Mouse (Mus musculus): Measurements from ENCODE around the gene Hlcs. TPM values are rescaled to one million over a fixed set of nuclear protein-coding genes. Genes with fewer than 3 reads are reported as not detected.

The Hlcs gene
- total RNA-seq, 2 experiments from 2014 or later: 20.6 to 23.1 TPM

DNA sequence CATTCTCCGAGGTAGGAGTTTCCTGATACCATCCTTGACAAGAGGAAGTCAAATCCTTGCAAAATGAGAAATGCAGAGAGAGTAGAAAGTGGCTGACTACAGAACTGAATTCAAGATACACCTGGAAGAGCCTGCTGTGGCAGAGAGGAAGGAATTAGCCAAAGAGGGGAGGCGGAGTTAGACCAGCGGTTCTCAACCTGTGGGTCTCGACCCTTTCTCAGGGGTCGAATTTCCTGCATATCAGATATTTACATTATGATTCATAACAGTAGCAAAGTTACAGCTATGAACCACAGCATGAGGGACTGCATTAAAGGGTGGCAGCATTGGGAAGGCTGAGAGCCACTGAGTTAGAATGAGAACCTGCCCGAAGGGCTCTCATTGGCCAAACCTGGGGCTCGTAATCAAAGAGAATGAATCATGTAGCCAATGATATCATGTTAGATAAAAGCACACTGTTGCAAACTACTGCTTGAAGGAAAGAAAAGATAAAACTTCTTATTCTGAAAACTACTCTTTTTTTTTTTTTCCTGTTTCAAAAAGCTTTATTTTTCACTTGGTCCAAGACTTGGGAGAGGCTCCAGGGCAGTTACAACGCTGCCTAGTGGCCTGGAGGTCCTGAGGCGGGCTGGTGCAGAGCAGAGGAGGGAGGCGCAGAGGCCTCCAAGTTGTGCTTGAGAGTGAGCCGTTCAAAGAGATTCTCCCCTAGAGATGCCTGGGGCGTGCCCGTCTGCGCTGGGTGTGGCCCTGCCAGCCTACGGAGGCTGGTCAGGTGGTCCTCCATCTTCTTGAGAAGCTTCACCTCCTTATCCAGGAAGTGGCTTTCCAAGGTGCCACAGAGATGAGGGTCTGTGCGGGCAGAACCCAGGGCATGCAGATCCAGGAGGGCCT, 144.5 kb downstream of the Hlcs start:
- DNase-seq (ENCODE audit: low spot score in 2 of 2): no peak

DNA sequence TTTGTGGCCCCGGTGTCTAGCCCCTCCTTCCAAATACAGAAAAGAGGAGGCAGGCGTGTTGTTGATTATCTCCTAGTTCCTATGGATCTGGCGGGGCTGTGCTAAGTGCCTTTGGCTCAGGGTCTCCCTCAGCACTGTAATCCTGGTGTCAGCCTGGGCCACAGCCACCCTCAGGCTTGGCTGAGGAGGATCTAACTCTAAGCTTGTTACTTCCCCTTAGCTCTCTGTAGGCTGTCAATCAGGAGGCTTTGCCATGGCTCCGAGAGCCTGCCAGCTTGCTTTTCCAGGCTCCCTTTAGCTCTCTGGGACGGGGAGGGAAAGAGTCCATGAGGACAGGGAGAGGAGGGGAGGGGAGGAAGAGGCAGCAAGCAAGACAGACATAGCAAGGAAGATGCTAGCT, 148.4 kb downstream of the Hlcs start:
- DNase-seq (ENCODE audit: low spot score in 2 of 2): no peak

DNA sequence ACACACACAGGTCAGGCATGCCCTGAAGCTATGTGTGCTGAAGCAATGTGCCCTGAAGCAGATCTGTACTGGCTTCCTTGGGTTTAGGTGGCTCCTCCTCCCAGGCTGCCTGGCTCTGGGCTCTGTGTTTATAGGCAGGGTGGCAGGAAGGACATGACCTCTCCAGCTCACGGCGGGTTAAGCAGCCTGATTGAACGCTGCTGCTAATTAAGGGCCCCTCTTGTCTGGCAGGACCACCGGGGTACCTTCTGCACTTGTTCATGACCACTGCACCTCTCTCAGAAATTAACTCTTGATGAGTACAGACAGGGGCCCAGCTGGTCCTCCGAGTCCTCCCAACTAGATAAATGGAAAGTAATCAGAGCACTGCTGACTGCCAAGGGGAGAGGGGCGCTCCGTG, 149.1 kb downstream of the Hlcs start:
- no peak for DNase-seq (ENCODE audit: low spot score in 2 of 2)

DNA sequence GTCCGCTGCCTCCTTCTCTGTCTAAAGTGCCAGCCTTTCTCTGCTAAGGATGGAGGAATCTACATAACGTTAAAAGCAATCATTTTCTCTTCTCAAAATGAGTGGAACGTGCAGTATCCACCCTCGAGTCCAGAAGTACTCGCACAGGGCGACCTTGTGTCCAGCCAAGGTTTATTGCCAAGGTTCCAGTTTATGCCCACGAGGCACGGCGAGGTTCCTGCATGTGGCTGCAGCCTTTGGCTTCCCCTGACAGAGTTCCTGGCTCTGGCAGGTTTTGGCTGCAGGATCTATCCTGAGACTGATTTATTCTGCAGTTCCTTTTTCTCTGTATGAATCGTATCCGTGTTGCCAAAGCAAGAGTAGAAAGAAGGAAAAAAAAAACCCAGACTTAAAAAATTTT, 150.3 kb downstream of the Hlcs start:
- no peak for DNase-seq (ENCODE audit: low spot score in 2 of 2)

DNA sequence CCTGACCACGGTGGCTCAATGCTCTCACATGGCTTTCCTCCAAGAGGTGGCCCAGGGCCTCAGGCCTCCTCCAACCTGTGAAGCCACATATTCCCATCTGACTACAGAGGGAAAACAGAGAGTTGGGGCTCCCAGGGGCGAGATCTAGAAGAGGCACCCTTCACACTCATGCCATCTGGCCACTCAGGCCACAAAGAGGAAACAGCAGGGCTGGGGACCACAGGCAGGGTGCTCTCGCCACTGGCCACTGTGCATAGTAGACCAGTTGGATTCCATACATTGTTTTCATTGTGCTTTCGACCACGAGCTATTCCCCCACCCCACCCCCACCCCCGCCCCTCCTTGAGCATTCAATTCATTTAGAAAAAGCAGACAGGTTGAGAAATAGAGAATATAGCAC, 151.4 kb downstream of the Hlcs start:
- no peak for DNase-seq (ENCODE audit: low spot score in 2 of 2)

DNA sequence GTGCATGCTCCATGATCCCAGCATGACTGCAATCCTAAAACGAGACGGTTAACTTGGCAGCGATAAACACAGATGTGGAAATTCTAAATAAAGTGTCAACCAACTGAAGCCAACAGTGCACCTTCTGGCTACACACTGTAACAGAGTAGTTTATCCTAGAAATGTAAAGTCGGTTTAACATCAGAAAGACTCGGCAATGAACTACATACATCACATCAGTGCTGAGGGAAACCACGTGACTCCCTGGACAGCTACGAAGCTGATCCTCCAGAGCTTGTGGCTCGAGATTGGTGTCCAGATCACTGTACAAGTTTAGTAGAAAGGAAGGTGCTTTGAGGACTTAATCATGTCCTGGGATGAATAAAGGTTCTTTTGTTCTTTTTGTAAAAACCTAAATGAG, 155.6 kb downstream of the Hlcs start:
- no peak for DNase-seq (ENCODE audit: low spot score in 2 of 2)

DNA sequence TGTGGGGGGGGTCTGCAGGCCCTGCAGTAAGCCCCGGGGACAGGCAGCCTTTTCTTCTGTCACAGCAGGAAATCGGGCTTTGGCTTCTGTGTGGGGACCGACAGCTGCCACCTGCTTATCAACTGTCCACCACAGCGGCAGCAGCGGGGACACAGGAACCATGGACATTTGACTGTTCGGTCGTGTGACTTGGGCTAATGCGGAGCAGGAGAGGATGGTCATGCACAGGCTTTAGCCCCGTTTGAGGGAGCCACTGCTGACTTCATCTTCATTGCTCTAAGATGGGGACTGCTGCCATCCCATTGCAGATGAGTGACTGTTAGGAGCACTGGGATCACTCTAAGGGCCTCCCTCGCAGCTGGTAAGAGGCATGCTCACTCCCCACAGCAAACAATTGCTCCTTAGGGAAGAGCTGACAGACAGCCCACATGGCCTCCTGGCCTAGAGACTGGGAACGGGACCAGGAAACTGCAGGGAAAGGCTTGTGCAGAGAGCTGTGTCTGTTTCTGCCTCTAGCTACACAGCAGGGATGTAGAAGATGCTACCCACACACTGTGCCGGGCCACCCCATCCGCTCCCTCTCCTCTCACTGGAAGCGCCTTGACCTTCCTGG, 158.2 kb downstream of the Hlcs start:
- DNase-seq (ENCODE audit: low spot score in 2 of 2): no peak

DNA sequence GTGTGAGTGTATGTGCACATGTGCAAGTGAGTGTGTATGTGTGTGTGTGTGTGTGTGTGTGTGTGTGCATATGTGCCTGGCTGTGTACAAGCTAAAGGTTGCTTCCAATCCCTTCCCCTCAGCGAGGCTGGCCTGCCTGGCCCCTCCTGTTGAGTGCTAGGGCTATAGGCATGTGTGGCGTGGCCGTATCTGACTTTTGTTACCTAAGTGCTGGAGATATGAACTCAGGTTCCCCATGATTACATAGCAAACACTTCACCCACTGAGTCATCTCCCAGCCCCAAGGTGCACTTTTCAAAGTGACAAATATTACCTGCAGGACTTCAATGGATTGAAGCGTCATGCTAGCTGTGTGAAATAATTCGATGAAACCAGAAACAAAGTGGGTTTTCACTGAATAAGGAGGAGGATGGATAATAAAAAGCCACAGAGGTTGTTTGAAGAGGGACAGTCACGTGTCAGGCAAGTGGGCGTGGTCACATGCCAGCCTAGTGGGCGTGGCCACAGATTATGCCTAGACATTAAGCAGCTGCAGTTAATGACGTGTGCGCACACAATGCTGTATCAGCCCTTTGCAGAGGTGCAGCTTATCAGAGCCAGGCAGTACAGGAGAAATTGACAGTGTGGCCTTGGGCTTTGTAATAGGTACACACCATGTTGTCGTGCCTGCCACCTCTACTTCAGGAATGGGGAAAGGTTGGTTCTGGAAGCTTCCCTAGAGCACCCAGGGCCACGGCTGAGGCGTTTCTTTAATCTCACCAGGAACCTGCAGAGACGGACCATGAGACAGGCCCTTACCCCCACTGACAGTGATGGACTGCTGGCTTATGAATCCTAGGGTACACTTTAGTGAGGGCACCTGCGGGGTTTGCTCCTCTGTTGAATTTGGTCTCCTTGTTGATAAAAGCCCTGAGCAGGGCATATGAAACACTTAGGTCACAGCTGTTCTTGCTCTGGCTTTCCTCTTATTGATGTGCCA, 163.0 kb downstream of the Hlcs start:
- DNase-seq (ENCODE audit: low spot score in 2 of 2): no peak

DNA sequence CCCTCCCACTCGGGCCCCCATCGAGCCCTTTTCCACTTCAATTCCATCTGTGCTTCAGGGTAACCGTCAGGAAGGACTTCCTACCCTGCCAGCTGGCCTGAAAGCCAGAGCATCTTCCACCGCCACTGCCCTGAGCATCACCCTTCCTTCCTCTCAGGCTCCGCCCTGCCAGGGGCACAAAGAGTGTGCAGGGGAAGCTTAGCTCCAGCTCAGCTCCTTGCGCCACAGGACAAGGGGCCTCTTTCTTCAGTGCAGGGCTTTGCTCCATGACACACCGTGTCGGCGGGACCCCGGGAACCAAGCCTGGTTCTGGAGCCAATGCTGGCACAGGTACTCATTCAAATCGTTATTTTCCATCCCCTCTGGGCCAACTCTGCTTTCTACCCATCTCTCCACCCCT, 165.2 kb downstream of the Hlcs start:
- no peak for DNase-seq (ENCODE audit: low spot score in 2 of 2)

DNA sequence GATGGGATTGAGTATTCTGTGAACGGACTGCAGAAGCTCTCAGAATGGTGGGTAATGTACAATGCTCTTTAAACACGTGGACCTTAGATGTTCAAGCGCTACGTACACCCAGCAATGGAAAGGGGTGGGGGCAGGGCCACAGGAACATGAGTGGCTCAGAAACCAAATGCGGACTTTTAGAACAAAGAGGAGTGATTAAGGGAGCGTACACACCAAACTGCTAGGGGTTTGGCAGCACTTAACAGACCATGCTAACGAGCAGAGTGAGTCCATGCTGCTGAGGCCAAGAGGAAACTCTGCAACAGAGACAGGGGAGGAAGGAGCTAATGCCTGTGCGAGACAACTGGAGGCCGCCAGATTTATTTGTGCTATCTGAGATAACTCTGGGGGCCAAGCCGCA, 170.0 kb downstream of the Hlcs start:
- no peak for DNase-seq (ENCODE audit: low spot score in 2 of 2)

DNA sequence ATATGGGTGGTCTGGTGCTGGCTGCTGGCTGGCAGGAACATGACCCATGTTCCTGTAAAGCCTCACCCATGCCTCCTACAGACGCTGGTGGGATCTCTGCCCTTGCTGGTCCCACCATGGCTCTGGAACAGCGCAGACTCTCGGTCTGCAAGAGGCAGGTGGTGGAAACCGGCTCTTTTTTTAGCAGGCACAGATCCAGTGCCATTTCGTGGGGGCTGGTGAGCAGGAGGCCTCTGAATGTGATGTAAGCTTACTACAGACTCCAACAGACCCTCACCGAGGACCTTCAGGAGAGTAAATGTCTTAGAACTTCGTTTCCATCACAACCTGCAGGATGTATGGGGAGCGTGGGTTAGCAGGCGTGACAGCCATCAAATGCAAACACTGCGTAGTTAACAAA, 172.6 kb downstream of the Hlcs start:
- DNase-seq (ENCODE audit: low spot score in 2 of 2): no peak

DNA sequence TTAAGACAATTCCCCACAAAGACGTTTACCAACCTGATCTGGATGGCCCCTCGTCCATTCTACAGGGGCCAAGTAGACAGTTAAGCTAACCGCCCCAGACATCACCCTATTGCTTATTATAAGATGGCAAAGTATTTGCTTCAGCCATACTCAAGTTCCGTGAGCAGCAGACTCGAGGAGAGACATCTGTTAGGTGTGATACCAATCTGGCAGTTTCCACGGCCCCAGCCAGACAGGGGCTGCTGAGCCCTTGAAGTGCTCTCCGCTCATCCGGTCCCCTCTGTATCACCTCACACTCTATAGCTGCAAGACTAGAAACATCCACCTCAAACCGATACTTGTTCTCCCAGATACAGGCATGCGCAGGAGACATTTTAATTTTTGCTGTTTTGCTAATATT, 179.2 kb downstream of the Hlcs start:
- no peak for DNase-seq (ENCODE audit: low spot score in 2 of 2)

DNA sequence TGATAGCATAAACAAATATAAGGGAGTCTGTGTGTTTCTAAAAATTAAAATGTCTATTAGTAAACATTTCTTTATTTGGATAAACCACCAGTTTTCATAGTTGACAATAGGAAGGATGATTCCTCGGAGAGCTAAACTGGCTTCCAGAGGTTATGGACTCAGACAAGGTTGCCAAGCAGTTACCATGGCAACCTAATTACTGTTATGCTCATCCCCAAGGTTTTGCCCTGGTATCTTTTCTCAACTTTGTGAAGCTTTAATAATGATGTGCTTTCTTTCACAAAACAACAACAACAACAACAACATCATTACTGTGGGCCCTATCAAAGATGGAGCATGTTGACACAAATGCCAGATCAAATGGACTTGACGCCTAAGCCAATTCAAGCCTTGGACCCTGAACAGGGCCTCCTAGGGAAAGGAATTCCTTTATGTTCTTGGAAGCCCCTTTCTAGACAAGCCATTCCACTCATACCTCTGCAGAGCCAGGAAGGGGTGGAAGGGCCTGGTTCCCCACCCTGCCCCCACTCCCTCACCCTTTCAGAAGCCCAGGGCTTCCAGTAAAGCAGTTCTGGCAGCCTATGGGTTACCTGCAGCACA, 185.0 kb downstream of the Hlcs start:
- no peak for DNase-seq (ENCODE audit: low spot score in 2 of 2)

DNA sequence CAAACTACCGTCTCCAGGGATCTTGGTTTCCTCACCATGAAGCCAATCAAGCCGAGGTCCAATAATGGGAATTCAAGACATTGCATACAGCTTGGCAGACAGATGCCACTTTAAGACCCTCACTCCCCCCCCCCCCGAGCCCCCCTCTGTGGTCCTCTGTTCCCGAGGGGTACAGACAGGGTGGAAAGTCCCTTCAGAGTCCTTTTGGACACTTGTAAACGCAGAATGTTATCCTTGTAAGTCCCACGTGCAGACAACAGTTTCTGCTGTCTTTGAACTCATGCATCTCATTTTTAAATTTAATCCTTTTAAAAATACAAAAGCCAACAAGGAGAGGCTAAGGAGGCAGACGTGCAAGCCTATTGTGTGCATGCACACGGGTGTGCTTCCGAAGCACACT, 187.2 kb downstream of the Hlcs start:
- no peak for DNase-seq (ENCODE audit: low spot score in 2 of 2)

DNA sequence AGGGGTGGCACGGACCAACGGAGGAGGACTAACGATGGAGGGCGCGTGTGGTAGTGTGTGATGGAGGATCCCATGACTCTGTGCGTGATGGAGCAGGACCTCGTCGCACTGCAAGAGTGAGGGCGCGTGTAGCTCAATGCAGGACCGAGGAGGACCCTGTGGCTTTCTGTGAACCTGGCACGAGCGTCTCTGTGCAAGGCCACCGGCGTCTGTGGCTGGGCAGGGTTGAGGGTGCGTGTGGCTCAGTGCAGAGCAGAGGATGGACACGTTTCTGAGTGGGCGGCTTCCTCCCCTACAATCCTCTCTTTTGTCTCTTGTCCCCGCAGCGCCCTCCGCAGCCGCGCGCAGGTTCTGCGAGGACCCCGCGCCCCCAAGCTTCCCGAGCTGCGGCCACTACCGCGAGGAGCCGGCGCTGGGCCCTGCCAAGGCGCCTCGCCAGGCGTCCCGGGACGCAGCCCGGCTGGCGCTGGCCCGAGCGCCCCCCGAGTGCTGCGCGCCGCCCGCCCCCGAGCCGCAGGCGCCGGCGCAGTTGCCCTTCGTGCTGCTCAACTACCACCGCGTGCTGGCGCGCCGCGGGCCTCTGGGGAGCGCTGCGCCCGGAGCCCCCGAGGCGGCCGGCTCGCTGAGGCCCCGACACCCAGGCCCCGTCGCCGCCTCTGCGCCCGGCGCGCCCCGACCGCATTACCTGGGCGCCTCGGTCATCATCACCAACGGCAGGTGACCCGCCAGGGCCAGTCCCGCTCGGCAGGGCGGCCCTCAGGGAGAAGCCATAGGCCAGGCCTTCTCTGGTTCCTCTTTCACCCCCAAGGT, 188.0 kb downstream of the Hlcs start:
- no peak for DNase-seq (ENCODE audit: low spot score in 2 of 2)

DNA sequence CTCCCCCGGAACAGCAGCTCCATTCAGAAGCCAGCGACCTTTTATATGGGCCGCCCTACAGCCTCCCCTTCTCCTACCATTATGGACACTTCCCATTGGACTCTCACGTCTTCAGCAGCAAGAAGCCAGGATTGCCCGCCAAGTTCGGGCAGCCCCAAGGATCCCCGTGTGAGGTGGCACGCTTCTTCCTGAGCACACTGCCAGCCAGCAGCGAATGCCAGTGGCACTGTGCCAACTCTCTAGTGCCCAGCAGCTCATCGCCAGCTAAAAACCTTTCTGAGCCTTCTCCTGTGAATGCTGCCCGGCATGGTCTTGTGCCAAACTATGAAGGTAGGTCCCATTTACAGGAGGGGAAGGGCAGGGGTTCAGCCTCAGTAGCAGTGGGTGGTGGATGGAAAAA, 190.1 kb downstream of the Hlcs start:
- DNase-seq (ENCODE audit: low spot score in 2 of 2): no peak

DNA sequence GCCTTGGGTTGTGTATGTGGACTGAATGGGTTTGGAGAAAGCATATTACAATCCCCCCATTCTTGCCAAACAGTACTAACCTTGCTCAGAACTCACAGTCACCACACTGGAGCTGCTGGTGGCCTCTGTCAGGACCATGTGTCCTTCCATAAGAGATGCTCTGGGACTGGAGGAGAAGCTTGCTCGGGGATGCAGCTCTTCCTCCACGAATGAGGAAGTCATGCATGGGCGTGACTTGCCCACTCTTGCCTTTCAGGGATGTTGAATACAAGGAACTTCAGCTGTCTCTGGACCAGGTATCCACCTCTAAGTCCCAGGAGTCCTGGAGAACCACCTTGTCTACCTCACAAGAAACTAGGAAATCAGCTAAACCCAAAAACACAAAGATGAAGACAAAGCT, 191.0 kb downstream of the Hlcs start:
- no peak for DNase-seq (ENCODE audit: low spot score in 2 of 2)

DNA sequence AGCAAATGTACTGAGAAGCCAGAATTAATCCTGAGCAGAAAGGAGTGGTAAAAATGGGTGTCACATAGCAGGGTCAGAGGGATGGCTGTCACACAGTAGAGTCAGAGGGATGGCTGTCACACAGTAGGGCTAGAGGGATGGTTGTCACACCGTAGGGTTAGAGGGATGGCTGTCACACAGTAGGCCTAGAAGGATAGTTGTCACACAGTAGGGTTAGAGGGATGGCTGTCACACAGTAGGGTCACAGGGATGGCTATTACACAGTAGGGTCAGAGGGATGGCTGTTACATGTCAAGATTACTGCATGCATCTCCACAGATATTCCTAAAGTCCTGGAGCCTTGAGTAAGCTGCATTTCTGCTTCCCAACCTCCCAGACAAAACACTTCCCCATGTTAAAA, 195.0 kb downstream of the Hlcs start:
- no peak for DNase-seq (ENCODE audit: low spot score in 2 of 2)

DNA sequence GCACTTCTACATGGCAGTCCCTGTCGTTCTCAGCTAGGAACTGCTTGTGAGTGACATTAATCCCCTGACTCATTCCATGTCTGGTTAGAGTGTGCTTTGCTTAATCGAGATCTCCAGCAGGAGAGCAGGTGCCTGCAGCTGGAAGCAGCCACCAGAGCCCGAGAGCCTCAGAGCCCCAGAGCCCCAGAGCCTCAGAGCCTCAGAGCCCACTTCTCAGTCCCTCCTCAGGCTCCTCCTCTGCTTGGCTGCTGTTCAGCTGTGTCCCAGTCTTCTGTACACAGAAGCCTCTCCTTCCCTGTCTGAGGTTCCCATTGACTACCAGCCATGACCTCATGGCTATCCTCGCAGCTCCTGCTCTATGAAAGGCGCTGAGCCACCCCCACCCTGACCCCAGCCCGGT, 196.0 kb downstream of the Hlcs start:
- no peak for DNase-seq (ENCODE audit: low spot score in 2 of 2)

DNA sequence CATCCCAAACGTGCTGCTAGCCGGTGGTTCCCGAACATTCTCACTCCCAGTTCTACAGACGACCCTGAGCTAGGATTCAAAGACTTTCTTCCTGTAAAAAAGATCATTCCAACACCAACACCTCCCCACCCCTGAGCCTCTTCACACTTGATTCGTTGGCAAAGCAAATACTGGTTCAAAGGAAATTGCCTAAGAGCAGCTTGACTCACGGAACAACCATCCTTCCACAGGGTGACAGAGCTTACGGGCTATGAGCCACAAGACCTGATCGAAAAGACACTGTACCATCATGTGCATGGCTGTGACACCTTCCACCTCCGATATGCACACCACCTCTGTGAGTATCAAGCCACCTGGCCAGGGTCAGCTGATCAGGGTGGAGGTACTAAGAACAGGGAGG, 198.7 kb downstream of the Hlcs start:
- no peak for DNase-seq (ENCODE audit: low spot score in 2 of 2)

DNA sequence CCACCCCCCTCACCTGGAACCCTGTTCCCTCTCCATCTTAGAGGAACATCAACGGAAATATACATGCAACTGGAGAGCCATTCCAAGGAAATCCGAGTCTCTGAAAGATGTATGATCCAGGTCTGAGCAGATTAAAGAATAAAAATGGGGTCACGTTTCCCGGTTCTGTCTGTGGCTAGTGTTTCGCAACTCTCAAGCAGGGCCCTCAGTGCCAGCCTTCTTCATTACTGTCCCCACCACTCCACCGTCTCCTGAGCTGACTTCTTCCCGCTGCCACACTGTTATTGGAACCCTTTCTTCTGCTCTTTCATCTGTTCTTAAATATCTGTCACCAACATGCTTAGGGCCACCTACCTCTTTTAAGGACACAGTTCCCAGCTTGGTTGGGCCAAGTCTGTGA, 200.2 kb downstream of the Hlcs start:
- no peak for DNase-seq (ENCODE audit: low spot score in 2 of 2)
